Mouse (Mus musculus) E14TG2a.4 (cell line): ENCODE results near the gene Plcb3.
"Not testable (repeated sequence)": the region's sequence is repeated elsewhere in the genome, so short reads cannot be mapped to it uniquely, and the experiment has no call there.

Experiments
- H3K27me3 ChIP-seq: 2 replicates; pipeline ENCODE4 v1.6.1; 2014; ENCODE audit warnings: low read length, control low read depth; ENCODE audit not compliant: insufficient read depth
- H3K36me3 ChIP-seq: 2 replicates; pipeline ENCODE4 v1.6.1; 2014; ENCODE audit warnings: low read length, control low read depth; ENCODE audit not compliant: insufficient read depth
- H3K4me1 ChIP-seq: replicated peaks from 2 replicates; pipeline ENCODE4 v1.6.1; 2014; ENCODE audit warnings: low read depth, low read length, control low read depth
- H3K4me3 ChIP-seq: replicated peaks from 2 replicates; pipeline ENCODE4 v1.5.1; 2014; ENCODE audit warnings: mild to moderate bottlenecking, low read length
- H3K9me3 ChIP-seq: 2 replicates; pipeline ENCODE4 v1.6.1; 2014; ENCODE audit warnings: low read length, control low read depth
- CTCF ChIP-seq: conservative IDR thresholded peaks from 2 replicates; pipeline ENCODE4 v1.5.1; 2014; ENCODE audit warnings: low read length
- NANOG ChIP-seq: IDR thresholded peaks from 2 replicates; pipeline ENCODE4 v1.6.1; 2014; ENCODE audit warnings: borderline replicate concordance, low read length, mixed read lengths
- POU5F1 ChIP-seq: IDR thresholded peaks from 2 replicates; pipeline ENCODE4 v1.6.1; 2014; ENCODE audit warnings: low read length, borderline replicate concordance

Plcb3 gene

DNA sequence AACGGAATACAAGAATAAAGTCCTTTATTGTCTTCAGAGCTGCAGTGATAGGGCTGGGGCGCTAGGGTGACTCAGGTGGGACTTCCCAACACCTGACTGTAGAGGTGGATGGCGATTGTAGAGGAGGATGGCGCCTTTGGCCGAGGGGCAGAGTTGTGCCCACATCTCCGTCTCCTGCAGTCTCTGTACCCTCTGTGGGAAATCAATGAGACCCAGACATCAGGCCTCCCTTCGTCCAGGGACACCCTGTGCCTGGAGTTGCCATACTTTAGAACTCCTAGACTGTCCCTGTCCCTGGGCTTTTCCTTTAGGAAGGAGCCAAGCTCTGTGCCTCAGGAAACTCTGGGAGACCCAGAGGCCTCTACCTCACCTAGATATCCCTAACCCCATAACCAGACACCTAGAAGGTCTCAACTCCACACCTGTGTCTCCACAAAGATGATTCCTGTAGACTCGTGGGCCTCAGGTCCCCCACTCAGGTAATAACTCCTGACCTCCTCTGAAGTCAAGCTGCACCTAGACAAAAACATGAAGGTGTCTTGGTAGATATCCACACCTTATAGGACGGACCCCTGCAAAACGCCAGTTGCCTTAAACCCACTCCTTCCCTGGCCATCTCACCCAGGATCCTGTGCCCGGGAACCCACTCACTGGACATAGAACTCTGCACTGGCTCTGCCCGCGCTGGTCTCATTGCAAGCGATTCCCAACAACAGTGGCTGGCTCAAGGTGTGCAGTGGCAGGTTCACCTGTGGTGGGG is 16.9 kb upstream of the Plcb3 start:
- Histone ChIP-seq H3K27me3 (no peaks in the 10 kb centered on the region), H3K9me3 (no peaks in the 10 kb centered on the region), H3K4me3 (peak overlapping the region; percentile 71), H3K36me3 (peaks cover 12% of the 10 kb centered on the region), H3K4me1 (peaks cover 85% of the 10 kb centered on the region)
- TF ChIP-seq NANOG: no peak
- no peak for TF ChIP-seq POU5F1
- no peak for TF ChIP-seq CTCF

GRCm38 (mm10) chr19:6992011-6992858 is 16.0 kb upstream of the Plcb3 start, which contains the start of gene Dnajc4:
Dnajc4 (minus strand) TSS chr19:6992572.
- H3K4me1 ChIP-seq: peaks cover 81% of the 10 kb centered on the region
- TF ChIP-seq CTCF (no peak), POU5F1 (no peak), NANOG (no peak)
- peaks cover 7% of the 10 kb centered on the region; the same call in 1 of the 2 replicates for H3K36me3 ChIP-seq
- H3K9me3 ChIP-seq: no peaks in the 10 kb centered on the region
- H3K4me3 ChIP-seq: peak within 1 kb of the TSS; percentile 83
- H3K27me3 ChIP-seq: no peaks in the 10 kb centered on the region

- H3K9me3 ChIP-seq, H3K4me3 ChIP-seq, H3K27me3 ChIP-seq: not testable (repeated sequence)
- H3K36me3 ChIP-seq: peaks cover 10% of the 10 kb centered on the region
- peaks cover 79% of the 10 kb centered on the region for H3K4me1 ChIP-seq
Measured at GRCm38 (mm10) chr19:6991166-6991565, 14.9 kb upstream of the Plcb3 start.

DNA sequence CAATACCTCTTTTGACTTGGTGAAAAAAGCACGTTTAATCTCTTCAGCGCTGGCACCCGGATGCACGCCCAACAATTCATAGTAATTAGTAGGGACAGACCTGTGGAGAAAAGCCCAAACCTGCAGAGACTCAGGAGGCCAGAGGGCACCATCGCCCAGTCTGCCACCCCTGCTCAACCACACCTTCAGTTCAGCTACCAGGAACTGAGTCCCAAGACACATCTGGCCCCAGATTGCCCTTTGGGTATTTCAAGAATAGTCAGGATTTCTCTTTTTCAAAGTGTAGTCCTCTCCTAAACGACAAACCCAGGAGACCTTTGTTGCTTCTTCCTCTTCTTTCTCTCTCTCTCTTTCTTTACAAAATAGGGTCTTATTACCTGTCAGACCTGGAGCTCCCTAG is 14.4 kb upstream of the Plcb3 start:
- Histone ChIP-seq H3K4me1 (peaks cover 82% of the 10 kb centered on the region), H3K4me3 (no peak overlapping the region), H3K27me3 (no peaks in the 10 kb centered on the region), H3K36me3 (peaks cover 15% of the 10 kb centered on the region), H3K9me3 (no peaks in the 10 kb centered on the region)
- TF ChIP-seq POU5F1 (no peak), CTCF (no peak), NANOG (no peak)

- no peaks in the 10 kb centered on the region for H3K9me3 ChIP-seq
- H3K27me3 ChIP-seq: no peaks in the 10 kb centered on the region
- TF ChIP-seq NANOG: no peak
- peak overlapping the region; percentile 32; the same call in 1 of the 2 replicates for H3K4me3 ChIP-seq
- H3K36me3 ChIP-seq: peaks cover 29% of the 10 kb centered on the region
- H3K4me1 ChIP-seq: peaks cover 82% of the 10 kb centered on the region
Measured at GRCm38 (mm10) chr19:6989251-6989650, 13.0 kb upstream of the Plcb3 start.

DNA sequence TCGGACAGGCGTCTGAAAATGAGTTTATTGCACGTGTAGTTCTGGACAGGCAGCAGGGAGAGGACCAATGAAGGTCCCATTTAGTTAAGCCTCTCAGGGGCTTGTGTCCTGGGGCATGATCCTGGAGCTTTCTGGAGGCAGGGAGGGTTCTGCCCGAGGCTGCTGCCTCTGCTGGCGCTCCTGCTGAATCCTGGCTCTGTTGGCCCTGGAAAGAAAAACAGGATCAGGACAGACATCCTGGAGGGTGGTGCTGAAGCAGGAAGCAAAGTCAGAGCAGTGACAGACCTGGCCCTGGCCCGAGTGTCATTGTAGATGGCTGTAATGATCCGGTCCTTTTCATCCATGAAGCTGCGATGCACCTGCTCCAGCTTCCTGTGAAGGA is 11.6 kb upstream of the Plcb3 start:
- H3K27me3 ChIP-seq: no peaks in the 10 kb centered on the region

GRCm38 (mm10) chr19:6987061-6987903 is 11.0 kb upstream of the Plcb3 start, which contains the start of gene Vegfb:
Vegfb (minus strand) TSS chr19:6987651.
- no peak for TF ChIP-seq POU5F1
- no peak for TF ChIP-seq CTCF
- no peak for TF ChIP-seq NANOG
- Histone ChIP-seq H3K9me3 (no peaks in the 10 kb centered on the region), H3K36me3 (peaks cover 47% of the 10 kb centered on the region), H3K27me3 (no peaks in the 10 kb centered on the region), H3K4me3 (peak within 1 kb of the TSS; percentile 86), H3K4me1 (peaks cover 83% of the 10 kb centered on the region)

More for the DNA sequence above, 11.6 kb upstream of the Plcb3 start:
- Histone ChIP-seq H3K9me3 (no peaks in the 10 kb centered on the region), H3K4me1 (peaks cover 82% of the 10 kb centered on the region), H3K4me3 (peak overlapping the region; percentile 86), H3K36me3 (peaks cover 41% of the 10 kb centered on the region)
- TF ChIP-seq POU5F1 (no peak), NANOG (no peak)

- Histone ChIP-seq H3K27me3 (no peaks in the 10 kb centered on the region), H3K9me3 (no peaks in the 10 kb centered on the region), H3K4me1 (peaks cover 82% of the 10 kb centered on the region), H3K36me3 (peaks cover 57% of the 10 kb centered on the region), H3K4me3 (peak overlapping the region; percentile 86)
- TF ChIP-seq CTCF (no peak), NANOG (no peak), POU5F1 (no peak)
Measured at GRCm38 (mm10) chr19:6985951-6986708, 9.9 kb upstream of the Plcb3 start.
